Mouse (Mus musculus) retina, embryonic 14.5 days (tissue): Measurements from ENCODE around the gene Spag5.
A peak's percentile ranks its signal among the peaks of the same experiment; 100 is the strongest.

Source experiments
- DNase-seq: peaks from one replicate; pipeline ENCODE4 v3.0.0-alpha.2; 2015; ENCODE audit warnings: low spot score

Gene Spag5

GRCm38 (mm10) chr11:78322860-78323259 lies 21.5 kb downstream of the Spag5 start, which contains the start of gene Aldoc:
Gene Aldoc, plus strand, starts transcription at chr11:78322968.
- peak; percentile 51 for DNase-seq

- no peak for DNase-seq
Measured at GRCm38 (mm10) chr11:78324000-78324785, 22.9 kb downstream of the Spag5 start.

GRCm38 (mm10) chr11:78324965-78325364 lies 23.6 kb downstream of the Spag5 start:
- no peak for DNase-seq

- no peak for DNase-seq
Measured at GRCm38 (mm10) chr11:78327215-78327614, 25.9 kb downstream of the Spag5 start.

GRCm38 (mm10) chr11:78327634-78328511 lies 26.5 kb downstream of the Spag5 start, which contains the start of gene Pigs:
Gene Pigs, plus strand, starts transcription at chr11:78328415.
- DNase-seq = peak; percentile 97

- no peak for DNase-seq
Measured at GRCm38 (mm10) chr11:78328512-78329056, 27.3 kb downstream of the Spag5 start.

GRCm38 (mm10) chr11:78332676-78333075 lies 31.3 kb downstream of the Spag5 start:
- no peak for DNase-seq

- no peak for DNase-seq
Measured at GRCm38 (mm10) chr11:78333992-78334391, 32.7 kb downstream of the Spag5 start.

GRCm38 (mm10) chr11:78337040-78337439 lies 35.7 kb downstream of the Spag5 start:
- DNase-seq = no peak

GRCm38 (mm10) chr11:78341702-78342101 lies 40.4 kb downstream of the Spag5 start:
- DNase-seq = no peak

GRCm38 (mm10) chr11:78343381-78344327 lies 42.3 kb downstream of the Spag5 start, which contains the start of gene Unc119:
Gene Unc119, plus strand, starts transcription at chr11:78343482.
- peak; percentile 77 for DNase-seq

GRCm38 (mm10) chr11:78344328-78344889 lies 43.1 kb downstream of the Spag5 start:
- DNase-seq = no peak

- peak; percentile 32 for DNase-seq
Measured at GRCm38 (mm10) chr11:78344890-78345715, 43.8 kb downstream of the Spag5 start.

GRCm38 (mm10) chr11:78345801-78346200 lies 44.5 kb downstream of the Spag5 start:
- no peak for DNase-seq

- DNase-seq = no peak
Measured at GRCm38 (mm10) chr11:78346326-78347069, 45.2 kb downstream of the Spag5 start.

- DNase-seq = peak; percentile 94
Measured at GRCm38 (mm10) chr11:78347070-78347754, 45.9 kb downstream of the Spag5 start.

- DNase-seq = no peak
Measured at GRCm38 (mm10) chr11:78347908-78348307, 46.6 kb downstream of the Spag5 start.

GRCm38 (mm10) chr11:78348474-78348873 lies 47.1 kb downstream of the Spag5 start:
- no peak for DNase-seq
